Mouse (Mus musculus): Measurements from ENCODE around the gene Vmn1r88. TPM values are rescaled to one million over a fixed set of nuclear protein-coding genes. Genes with fewer than 3 reads are reported as not detected.

Gene Vmn1r88
- not detected in 2 replicates for polyA plus RNA-seq (2012; rRNA removed; ENCODE audit: low replicate concordance)

DNA sequence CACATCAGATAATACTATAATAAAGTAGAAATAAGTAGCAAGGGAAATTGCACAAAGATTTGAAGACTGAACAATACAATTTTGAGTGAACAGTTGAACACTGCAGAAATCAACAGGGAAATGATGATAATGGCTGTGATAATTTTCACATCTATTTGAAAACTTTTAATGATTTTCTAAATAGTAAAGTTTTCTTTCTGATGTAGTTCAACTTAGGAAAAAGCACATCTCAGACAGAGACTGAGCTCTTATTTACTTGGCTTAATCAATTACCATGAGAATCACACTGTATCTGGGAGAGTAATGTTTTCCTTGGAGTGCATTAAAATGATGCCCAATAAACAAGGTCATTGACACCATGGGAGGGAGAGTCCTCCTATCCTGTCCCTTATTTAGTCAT is at the start of gene Vmn1r88:
Gene Vmn1r88, plus strand, starts transcription at position 301 of the 400 bp plus-strand sequence.

DNA sequence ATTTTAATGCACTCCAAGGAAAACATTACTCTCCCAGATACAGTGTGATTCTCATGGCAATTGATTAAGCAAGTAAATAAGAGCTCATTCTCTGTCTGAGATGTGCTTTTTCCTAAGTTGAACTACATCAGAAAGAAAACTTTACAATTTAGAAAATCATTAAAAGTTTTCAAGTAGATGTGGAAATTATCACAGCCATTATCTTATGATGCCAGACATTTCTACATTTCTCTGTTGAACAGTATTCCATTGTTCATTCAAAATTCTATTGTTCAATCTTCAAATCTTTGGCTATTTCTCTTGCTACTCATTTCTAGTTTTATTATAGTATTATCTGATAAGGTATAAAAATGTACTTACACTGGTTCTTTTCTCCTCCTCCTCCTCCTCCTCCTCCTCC is 39.6 kb upstream of the Vmn1r88 start, which contains the start of gene Vmn1r86:
Gene Vmn1r86, minus strand, starts transcription at position 101 of the 400 bp plus-strand sequence.

GRCm38 (mm10) chr7:13140057-13140456 is 19.3 kb upstream of the Vmn1r88 start, which contains the start of gene Vmn1r87:
Vmn1r87 (minus strand) TSS chr7:13140157.

DNA sequence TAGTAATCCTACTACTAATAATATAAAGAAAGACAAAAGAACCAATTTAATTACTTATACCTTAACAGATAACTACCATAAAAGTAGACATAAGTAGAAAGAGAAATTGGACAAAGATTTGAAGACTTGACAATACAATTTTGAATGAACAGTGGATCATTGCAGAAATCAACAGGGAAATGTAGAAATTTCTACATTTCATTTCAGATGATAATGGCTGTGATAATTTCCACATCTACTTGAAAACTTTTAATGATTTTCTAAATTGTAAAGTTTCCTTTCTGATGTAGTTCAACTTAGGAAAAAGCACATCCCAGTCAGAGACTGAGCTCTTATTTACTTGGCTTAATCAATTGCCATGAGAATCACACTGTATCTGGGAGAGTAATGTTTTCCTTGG is 53.4 kb downstream of the Vmn1r88 start, which contains the start of gene Vmn1r89:
Gene Vmn1r89, plus strand, starts transcription at position 301 of the 400 bp plus-strand sequence.

Other genes with a start within 250 kb of the Vmn1r88 start
- gene Rps5, start 237.3 kb upstream of the Vmn1r88 start, polyA plus RNA-seq (2012; rRNA removed; ENCODE audit: low replicate concordance): 2,239 and 2,291 TPM in 2 replicates
- 1.4 and 1.6 TPM in 2 replicates for gene Rnf225, start 232.2 kb upstream of the Vmn1r88 start, polyA plus RNA-seq (2012; rRNA removed; ENCODE audit: low replicate concordance)
- gene Zfp324, start 193.7 kb upstream of the Vmn1r88 start, polyA plus RNA-seq (2012; rRNA removed; ENCODE audit: low replicate concordance): 6.7 and 10.3 TPM in 2 replicates
- 5.9 and 6.8 TPM in 2 replicates for gene Zfp446, start 181.7 kb upstream of the Vmn1r88 start, polyA plus RNA-seq (2012; rRNA removed; ENCODE audit: low replicate concordance)
- gene Slc27a5, start 161.4 kb upstream of the Vmn1r88 start, polyA plus RNA-seq (2012; rRNA removed; ENCODE audit: low replicate concordance): 0.32 and 3.3 TPM in 2 replicates
- gene Trim28, start 160.5 kb upstream of the Vmn1r88 start, polyA plus RNA-seq (2012; rRNA removed; ENCODE audit: low replicate concordance): 236 and 280 TPM in 2 replicates
- 27.8 and 61.8 TPM in 2 replicates for gene Zbtb45, start 149.5 kb upstream of the Vmn1r88 start, polyA plus RNA-seq (2012; rRNA removed; ENCODE audit: low replicate concordance)
- 50.6 and 56.2 TPM in 2 replicates for gene Chmp2a, start 124.8 kb upstream of the Vmn1r88 start, polyA plus RNA-seq (2012; rRNA removed; ENCODE audit: low replicate concordance)
- gene Ube2m, start 121.3 kb upstream of the Vmn1r88 start, polyA plus RNA-seq (2012; rRNA removed; ENCODE audit: low replicate concordance): 147 and 206 TPM in 2 replicates
- 1.4 and 2.4 TPM in 2 replicates for gene Mzf1, start 104.8 kb upstream of the Vmn1r88 start, polyA plus RNA-seq (2012; rRNA removed; ENCODE audit: low replicate concordance)
- not detected in 2 replicates for gene Vmn1r85, start 64.4 kb upstream of the Vmn1r88 start, polyA plus RNA-seq (2012; rRNA removed; ENCODE audit: low replicate concordance)
- not detected in 2 replicates for gene Vmn1r86, start 39.7 kb upstream of the Vmn1r88 start, polyA plus RNA-seq (2012; rRNA removed; ENCODE audit: low replicate concordance)
- gene Vmn1r87, start 19.4 kb upstream of the Vmn1r88 start, polyA plus RNA-seq (2012; rRNA removed; ENCODE audit: low replicate concordance): not detected in 2 replicates
- gene Vmn1r89, start 53.5 kb downstream of the Vmn1r88 start, polyA plus RNA-seq (2012; rRNA removed; ENCODE audit: low replicate concordance): not detected in 2 replicates
- 4.3 and 5.7 TPM in 2 replicates for gene Lig1, start 117.7 kb downstream of the Vmn1r88 start, polyA plus RNA-seq (2012; rRNA removed; ENCODE audit: low replicate concordance)
- gene Zswim9, start 119.2 kb downstream of the Vmn1r88 start, polyA plus RNA-seq (2012; rRNA removed; ENCODE audit: low replicate concordance): 3.4 and 4.0 TPM in 2 replicates
- 0.13 and 0.29 TPM in 2 replicates for gene Pla2g4c, start 165.1 kb downstream of the Vmn1r88 start, polyA plus RNA-seq (2012; rRNA removed; ENCODE audit: low replicate concordance)
- gene Cabp5, start 238.6 kb downstream of the Vmn1r88 start, polyA plus RNA-seq (2012; rRNA removed; ENCODE audit: low replicate concordance): not detected in 2 replicates

Data from mammary gland, adult 2 months (tissue).